Mouse (Mus musculus): Measurements from ENCODE around the gene Rin1.
"Not testable (repeated sequence)": the region's sequence is repeated elsewhere in the genome, so short reads cannot be mapped to it uniquely, and the experiment has no call there.

The Rin1 gene

GRCm38 (mm10) chr19:5050047-5050905 is at the start of gene Rin1:
TSS of gene Rin1 (plus strand) at chr19:5050481.
- DNase-seq = peak; percentile 76

GRCm38 (mm10) chr19:5001666-5002406 is 48.4 kb upstream of the Rin1 start:
- peak; percentile 75 for DNase-seq

- DNase-seq = not testable (repeated sequence)
Measured at GRCm38 (mm10) chr19:5003644-5004043, 46.6 kb upstream of the Rin1 start.

GRCm38 (mm10) chr19:5004925-5005324 is 45.4 kb upstream of the Rin1 start:
- DNase-seq = no peak

- no peak for DNase-seq
Measured at GRCm38 (mm10) chr19:5013138-5013537, 37.1 kb upstream of the Rin1 start.

- DNase-seq = peak; percentile 68
Measured at GRCm38 (mm10) chr19:5014961-5015398, 35.3 kb upstream of the Rin1 start.

- peak; percentile 62 for DNase-seq
Measured at GRCm38 (mm10) chr19:5016221-5016742, 34.0 kb upstream of the Rin1 start.

GRCm38 (mm10) chr19:5016782-5017181 is 33.5 kb upstream of the Rin1 start:
- DNase-seq = peak; percentile 89

- DNase-seq = no peak
Measured at GRCm38 (mm10) chr19:5017611-5018010, 32.7 kb upstream of the Rin1 start.

GRCm38 (mm10) chr19:5018191-5018590 is 32.1 kb upstream of the Rin1 start:
- DNase-seq = no peak

GRCm38 (mm10) chr19:5021416-5021815 is 28.9 kb upstream of the Rin1 start:
- no peak for DNase-seq

- DNase-seq = peak; percentile 97
Measured at GRCm38 (mm10) chr19:5023621-5024479, 26.4 kb upstream of the Rin1 start, which contains the start of gene Slc29a2. TSS of gene Slc29a2 (plus strand) at chr19:5023860.

- no peak for DNase-seq
Measured at GRCm38 (mm10) chr19:5026111-5026510, 24.2 kb upstream of the Rin1 start.

- DNase-seq = no peak
Measured at GRCm38 (mm10) chr19:5032686-5033085, 17.6 kb upstream of the Rin1 start.

GRCm38 (mm10) chr19:5036577-5036976 is 13.7 kb upstream of the Rin1 start:
- no peak for DNase-seq

- peak; percentile 83 for DNase-seq
Measured at GRCm38 (mm10) chr19:5037678-5038571, 12.4 kb upstream of the Rin1 start.

GRCm38 (mm10) chr19:5038709-5039156 is 11.5 kb upstream of the Rin1 start, which contains the start of the genes B4gat1 and AC124502.3:
TSS of gene B4gat1 (plus strand) at chr19:5038826.
TSS of gene AC124502.3 (plus strand) at chr19:5038891.
- DNase-seq = peak; percentile 92

- DNase-seq = no peak
Measured at GRCm38 (mm10) chr19:5039301-5040114, 10.8 kb upstream of the Rin1 start.

GRCm38 (mm10) chr19:5040862-5041523 is 9.3 kb upstream of the Rin1 start, which contains the start of gene Brms1:
TSS of gene Brms1 (plus strand) at chr19:5041354.
- peak; percentile 96 for DNase-seq

GRCm38 (mm10) chr19:5041588-5041987 is 8.7 kb upstream of the Rin1 start:
- no peak for DNase-seq
